Mouse (Mus musculus) cerebellum, adult 11 months (tissue): Measurements from ENCODE around the gene Acap1.

Experiments
- DNase-seq: peaks from one replicate; pipeline ENCODE4 v3.0.0; 2022

Gene Acap1

GRCm38 (mm10) chr11:69900471-69901405, 5.4 kb upstream of the Acap1 start, which contains the start of the genes 2810408A11Rik and Neurl4:
TSS of gene 2810408A11Rik (minus strand) at chr11:69900987.
TSS of gene Neurl4 (plus strand) at chr11:69901072.
- peak; percentile 85 for DNase-seq

GRCm38 (mm10) chr11:69899870-69900269, 4.5 kb upstream of the Acap1 start:
- no peak for DNase-seq

- DNase-seq, result no peak
These were observed 668 bp downstream of the Acap1 start for GRCm38 (mm10) chr11:69894671-69895070.

DNA sequence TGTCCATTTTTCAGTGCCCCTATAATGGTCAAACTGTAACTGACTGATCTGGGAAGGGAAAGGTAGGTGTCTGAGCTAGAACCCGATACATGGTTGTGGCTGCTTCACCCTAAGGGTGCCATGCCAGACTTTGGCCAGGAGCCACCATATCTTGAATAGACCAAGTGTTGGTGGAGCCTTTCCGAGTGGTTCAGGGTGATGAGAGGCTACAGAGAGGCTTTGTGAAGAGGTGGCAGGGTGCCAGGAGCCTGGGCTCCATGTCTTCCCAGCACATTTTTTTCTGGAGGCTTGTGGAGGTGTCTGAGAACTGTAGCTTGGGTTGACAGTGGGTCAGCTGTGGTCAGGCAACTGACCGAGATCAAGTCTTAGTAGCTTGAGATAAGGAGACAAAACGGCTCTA, 3.9 kb downstream of the Acap1 start:
- DNase-seq, result no peak

DNA sequence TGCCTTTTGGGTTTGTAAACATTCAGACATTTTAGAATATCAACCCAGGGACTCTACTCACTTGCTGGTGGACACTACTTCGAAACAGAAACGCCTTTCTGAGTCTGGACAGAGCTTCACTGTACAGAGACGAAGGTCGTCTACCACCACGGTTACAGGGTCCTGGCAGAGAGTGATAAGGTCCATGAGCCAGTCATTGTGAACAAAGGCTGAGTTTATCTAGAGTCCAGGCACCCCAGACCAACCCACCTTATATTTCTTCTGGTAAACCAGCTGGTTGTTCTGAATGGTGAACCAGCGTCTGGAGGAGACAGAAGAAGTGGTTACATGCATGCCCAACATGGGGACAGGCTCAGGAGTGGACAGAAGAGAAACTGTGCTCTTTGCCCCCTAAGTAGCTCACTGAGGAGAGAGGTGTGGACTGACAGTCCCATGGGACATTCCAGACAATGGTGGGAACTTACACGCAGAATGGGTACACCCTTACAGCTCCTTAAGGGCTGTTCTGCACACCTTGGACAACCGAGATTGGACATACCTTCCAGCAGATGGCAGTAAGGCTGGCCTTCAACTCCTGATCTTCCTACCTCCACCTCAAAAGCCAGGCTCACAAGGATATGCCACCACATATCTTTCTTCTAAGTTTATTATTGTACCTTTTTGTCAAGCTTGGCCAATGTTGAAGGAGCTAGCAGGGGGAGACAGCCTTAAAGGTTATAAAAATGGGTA, 8.3 kb downstream of the Acap1 start:
- DNase-seq, result no peak

- DNase-seq, result no peak
These were observed 10.7 kb downstream of the Acap1 start for GRCm38 (mm10) chr11:69884663-69885062.

GRCm38 (mm10) chr11:69884240-69884639, 11.1 kb downstream of the Acap1 start:
- DNase-seq, result no peak

- no peak for DNase-seq
These were observed 11.7 kb downstream of the Acap1 start for GRCm38 (mm10) chr11:69883527-69884151.

GRCm38 (mm10) chr11:69883066-69883465, 12.3 kb downstream of the Acap1 start:
- no peak for DNase-seq

DNA sequence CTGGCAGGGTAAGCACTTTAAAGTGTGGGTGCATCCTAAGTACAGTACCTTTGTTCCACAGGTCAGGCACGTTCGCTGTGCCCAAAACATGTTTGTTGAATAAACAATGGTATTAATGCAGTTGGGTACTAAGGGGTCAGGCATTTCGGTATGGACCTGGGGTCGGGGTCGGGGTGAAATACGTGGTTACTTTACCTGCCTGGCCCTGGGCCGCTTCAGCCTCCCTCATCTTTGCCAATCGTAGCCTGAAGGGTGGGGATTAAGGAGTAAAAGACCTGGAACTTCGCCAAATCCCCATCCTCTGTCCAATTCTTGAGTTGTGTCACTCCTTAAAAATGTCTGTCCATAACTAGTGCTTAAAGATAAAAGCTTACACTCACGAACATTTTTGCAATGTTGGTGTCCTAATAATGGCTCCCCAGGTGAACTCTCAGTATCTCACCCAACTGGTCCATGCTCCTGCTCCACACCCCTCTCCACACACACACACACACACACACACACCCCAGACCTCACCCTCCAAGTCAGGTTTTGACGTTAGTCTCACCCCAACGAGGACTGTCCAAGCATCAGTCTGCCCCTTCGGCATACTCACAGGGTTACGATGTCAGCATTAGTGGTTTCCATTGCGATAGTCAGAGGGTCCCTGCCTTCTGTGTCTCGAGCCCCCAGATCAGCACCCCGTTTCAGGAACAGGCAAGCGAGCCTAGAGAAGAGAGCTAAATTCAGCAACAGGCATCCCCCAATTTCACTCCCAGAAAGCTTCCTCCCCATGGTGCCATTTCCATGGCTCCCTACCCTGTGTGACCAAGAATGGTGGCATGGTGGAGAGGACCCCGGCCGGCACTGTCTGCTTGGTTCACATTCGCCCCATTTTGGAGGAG, 13.3 kb downstream of the Acap1 start:
- DNase-seq, result no peak

- DNase-seq, result peak; percentile 66
These were observed 14.3 kb downstream of the Acap1 start, which contains the start of gene Kctd11 for GRCm38 (mm10) chr11:69880853-69881603. TSS of gene Kctd11 (minus strand) at chr11:69881406.

DNA sequence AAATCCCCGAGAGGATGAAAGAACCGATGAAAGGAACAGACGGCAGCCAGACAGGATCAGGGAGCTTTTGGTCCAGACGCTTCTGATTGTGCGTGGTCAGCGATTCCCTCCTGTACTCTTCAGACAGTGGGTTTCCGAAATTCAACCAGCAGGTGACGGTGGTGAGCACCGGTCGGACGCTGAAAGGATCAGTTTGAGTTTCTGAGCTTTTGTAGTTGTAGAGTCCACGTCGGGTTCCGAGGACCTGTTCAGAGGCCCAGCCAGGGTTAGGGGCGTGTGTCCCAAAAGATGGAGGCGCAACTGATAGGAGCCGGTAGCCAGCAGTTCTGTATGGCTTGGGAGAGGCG, 14.9 kb downstream of the Acap1 start:
- DNase-seq, result peak; percentile 36

DNA sequence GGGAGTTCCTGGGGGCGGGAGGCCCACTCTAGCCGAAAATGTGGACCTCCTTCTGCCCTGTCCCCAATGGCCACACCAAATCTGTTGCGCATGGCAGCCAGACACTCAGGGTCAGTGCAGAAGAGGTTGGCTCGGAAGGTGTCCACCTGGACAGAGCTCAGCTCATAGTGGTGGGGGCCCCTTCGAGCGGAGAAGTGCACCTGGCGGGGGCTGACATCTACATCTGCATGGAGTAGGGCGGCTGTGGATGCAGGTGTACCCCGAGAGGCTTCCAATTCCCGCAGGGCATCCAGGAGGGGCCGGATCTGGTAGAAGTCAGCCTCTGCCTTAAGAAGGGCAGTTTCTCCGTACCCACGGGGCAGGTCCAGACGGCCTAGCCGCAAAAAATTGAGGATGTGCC, 15.6 kb downstream of the Acap1 start:
- DNase-seq, result no peak

GRCm38 (mm10) chr11:69878952-69879351, 16.4 kb downstream of the Acap1 start:
- DNase-seq, result no peak

GRCm38 (mm10) chr11:69878399-69878798, 16.9 kb downstream of the Acap1 start:
- DNase-seq, result no peak

- no peak for DNase-seq
These were observed 17.5 kb downstream of the Acap1 start, which contains the start of gene Tmem95 for GRCm38 (mm10) chr11:69877878-69878277. TSS of gene Tmem95 (minus strand) at chr11:69878018.

GRCm38 (mm10) chr11:69876867-69877266, 18.5 kb downstream of the Acap1 start:
- peak; percentile 79 for DNase-seq

DNA sequence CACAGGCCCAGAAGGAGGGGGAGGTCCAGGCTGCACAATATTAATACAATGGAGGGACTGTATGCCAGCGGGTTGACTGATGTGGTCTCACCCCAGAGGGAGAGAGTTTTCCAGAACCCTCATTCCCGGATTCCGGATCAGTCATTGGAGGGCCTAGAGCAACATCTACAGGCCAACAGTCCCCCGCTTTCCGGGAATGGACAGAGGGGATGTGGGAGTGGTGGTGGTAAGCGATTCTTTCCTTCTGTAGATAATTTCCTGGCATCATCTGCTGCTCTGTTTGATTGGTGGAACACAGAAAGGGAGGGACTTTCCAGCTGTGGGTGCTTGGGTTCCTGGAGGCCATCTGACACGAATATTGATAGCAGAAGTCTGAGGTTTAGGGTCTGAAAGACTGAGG, 19.2 kb downstream of the Acap1 start:
- DNase-seq, result no peak

DNA sequence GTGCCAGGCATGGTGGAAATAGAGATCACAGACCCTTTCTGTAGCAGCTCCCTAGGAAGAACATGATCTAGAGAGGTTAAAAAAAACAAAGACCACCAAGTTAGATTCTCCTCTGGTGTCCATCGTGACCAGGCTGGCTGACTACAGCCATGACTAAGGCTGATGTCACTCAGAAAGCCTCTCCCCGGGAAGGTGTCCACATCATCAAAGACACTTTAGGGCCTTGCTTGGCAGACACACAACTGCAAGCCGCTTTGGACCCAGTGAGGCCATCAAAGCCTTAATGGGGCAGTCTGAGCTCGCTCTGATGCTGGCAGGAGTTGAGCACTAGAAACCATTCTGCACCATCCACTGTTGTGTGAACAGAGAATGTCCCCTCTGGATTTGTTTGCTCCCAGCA, 22.9 kb downstream of the Acap1 start:
- no peak for DNase-seq

DNA sequence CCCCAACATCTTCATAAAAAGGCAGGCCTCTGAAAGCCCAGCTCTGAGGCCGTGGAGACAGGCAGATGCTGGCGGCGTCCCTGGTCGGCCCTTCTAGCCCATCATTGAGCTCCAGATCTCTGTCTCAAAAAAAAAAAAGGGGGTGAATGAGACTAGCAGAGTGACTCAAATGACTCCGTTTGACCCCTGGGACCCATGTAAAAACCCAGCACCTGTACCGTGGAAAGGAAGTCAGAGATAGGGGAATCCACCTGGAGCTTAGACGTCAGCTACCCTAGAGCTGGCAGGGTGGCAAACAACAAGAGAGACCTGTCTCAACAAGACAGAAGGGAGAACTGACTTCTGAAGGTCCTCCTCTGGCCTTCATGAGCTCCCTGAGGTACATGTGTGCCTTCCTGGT, 23.5 kb downstream of the Acap1 start:
- DNase-seq, result no peak

DNA sequence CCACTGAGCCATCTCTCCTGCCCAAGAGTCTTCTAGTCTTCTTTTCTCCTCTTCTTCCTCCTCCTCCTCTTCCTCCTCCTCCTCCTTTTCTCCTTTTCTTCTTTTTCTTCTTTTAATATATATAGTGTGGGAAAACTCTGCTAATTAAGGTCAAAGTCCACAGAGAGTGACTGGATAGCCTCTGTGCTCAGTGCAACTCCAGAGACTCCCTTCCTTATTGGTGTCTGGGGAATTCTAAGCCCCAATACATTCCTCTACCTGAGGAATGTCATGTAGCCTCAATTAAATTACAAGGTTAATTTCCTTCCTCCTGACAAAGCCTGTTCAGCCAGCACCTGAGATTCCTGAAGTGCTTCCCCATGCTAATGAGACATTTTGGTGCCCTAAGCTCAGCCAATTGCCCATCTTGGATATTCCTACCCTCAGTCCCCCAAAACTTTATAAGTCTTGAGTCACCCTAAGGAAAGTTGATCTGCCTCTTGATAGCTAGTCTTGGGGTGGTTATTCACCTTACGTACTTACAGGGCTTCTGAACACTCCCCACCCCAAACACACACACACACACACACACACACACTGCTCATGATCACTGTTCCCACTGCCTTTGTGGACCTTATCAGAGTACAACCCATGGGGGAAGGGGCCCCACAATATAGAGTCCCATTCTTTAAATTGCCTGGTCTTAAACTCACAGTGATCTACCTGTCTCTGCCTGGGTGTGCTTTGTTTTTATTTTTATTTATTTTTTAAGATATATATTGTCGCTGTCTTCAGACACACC, 24.9 kb downstream of the Acap1 start:
- no peak for DNase-seq
